Mouse (Mus musculus) limb, embryonic 15.5 days (tissue): ENCODE results near the gene Hnrnpa1. TPM values are rescaled to one million over a fixed set of nuclear protein-coding genes. Genes with fewer than 3 reads are reported as not detected.
A peak's percentile ranks its signal among the peaks of the same experiment; 100 is the strongest.
"Not testable (repeated sequence)": the region's sequence is repeated elsewhere in the genome, so short reads cannot be mapped to it uniquely, and the experiment has no call there.

Experiments used
- ATAC-seq: fragments of 200-750 bp; cut with Nextera tagmentation; 2 replicates; pipeline ENCODE4 v1.8.0; 2017; ENCODE audit warnings: low read depth, moderate TSS enrichment; ENCODE audit not compliant: insufficient number of reproducible peaks, low FRiP score, low TSS enrichment
- H3K27ac ChIP-seq: fragments of 300-500 bp; sonication (generic); 2 replicates; pipeline ENCODE4 v1.5.1; 2015; ENCODE audit warnings: moderate library complexity, mild to moderate bottlenecking, inconsistent platforms
- H3K27me3 ChIP-seq: fragments of 300-500 bp; sonication (generic); 2 replicates; pipeline ENCODE4 v1.6.1; 2015; ENCODE audit warnings: inconsistent platforms
- H3K36me3 ChIP-seq: fragments of 300-500 bp; sonication (generic); 2 replicates; pipeline ENCODE4 v1.6.1; 2015; ENCODE audit warnings: inconsistent platforms
- H3K4me1 ChIP-seq: fragments of 300-500 bp; sonication (generic); 2 replicates; pipeline ENCODE4 v1.6.1; 2015; ENCODE audit warnings: inconsistent platforms
- H3K4me2 ChIP-seq: fragments of 300-500 bp; sonication (generic); 2 replicates; pipeline ENCODE4 v1.6.1; 2015; ENCODE audit warnings: mild to moderate bottlenecking, inconsistent platforms
- H3K4me3 ChIP-seq: fragments of 300-500 bp; sonication (generic); 2 replicates; pipeline ENCODE4 v1.5.1; 2015; ENCODE audit warnings: mild to moderate bottlenecking, inconsistent platforms
- H3K9ac ChIP-seq: fragments of 300-500 bp; sonication (generic); 2 replicates; pipeline ENCODE4 v1.6.1; 2015; ENCODE audit warnings: inconsistent platforms
- H3K9me3 ChIP-seq: fragments of 300-500 bp; sonication (generic); 2 replicates; pipeline ENCODE4 v1.6.1; 2016; ENCODE audit warnings: inconsistent platforms
- WGBS: fragments of 180-500 bp; shearing (Covaris S2); methylation state at CpG from one replicate; pipeline ENCODE4 v1.1.7; 2015; 5-methylcytosine and 5-hydroxymethylcytosine counted together
- polyA plus RNA-seq: library from polyadenylated mRNA; unstranded; fragments of >200 nt; fragmentation: Nextera tagmentation; extraction: Ambion mirVana; gene quantifications from 2 replicates; pipeline ENCODE4 v1.2.1, GENCODE M21; 2015

Hnrnpa1 gene
- polyA plus RNA-seq, 1 experiment from 2014 or later = 673 TPM

- Histone ChIP-seq H3K9ac (no peak overlapping the region), H3K4me2 (no peak overlapping the region), H3K4me3 (no peak overlapping the region), H3K27ac (no peak overlapping the region), H3K36me3 (no peaks in the 10 kb centered on the region), H3K4me1 (peaks cover 17% of the 10 kb centered on the region), H3K27me3 (no peaks in the 10 kb centered on the region), H3K9me3 (no peaks in the 10 kb centered on the region)
- no peak for ATAC-seq
- WGBS = 47% methylated on average over 3 of the region's 3 CpGs
Observed at GRCm38 (mm10) chr15:103220785-103221184, 19.4 kb upstream of the Hnrnpa1 start.

- no peaks in the 10 kb centered on the region for H3K36me3 ChIP-seq
- 69% methylated on average over 1 of the region's 1 CpGs for WGBS
- ATAC-seq = no peak
- H3K4me3 ChIP-seq = no peak overlapping the region
- H3K9ac ChIP-seq = no peak overlapping the region
- H3K4me1 ChIP-seq = 0 out of 2 replicates have a peak, but pooled peaks cover 11% of the 10 kb centered on the region
- no peak overlapping the region for H3K27ac ChIP-seq
- no peaks in the 10 kb centered on the region for H3K27me3 ChIP-seq
- H3K9me3 ChIP-seq = no peaks in the 10 kb centered on the region
- H3K4me2 ChIP-seq = no peak overlapping the region
Observed at GRCm38 (mm10) chr15:103221386-103221785, 18.8 kb upstream of the Hnrnpa1 start.

- H3K9me3 ChIP-seq = no peaks in the 10 kb centered on the region
- no peak overlapping the region for H3K4me3 ChIP-seq
- no peak overlapping the region for H3K4me2 ChIP-seq
- H3K27ac ChIP-seq = no peak overlapping the region
- no peak overlapping the region for H3K9ac ChIP-seq
- 77% methylated on average over 2 of the region's 2 CpGs for WGBS
- 0 out of 2 replicates have a peak, but pooled peaks cover 11% of the 10 kb centered on the region for H3K4me1 ChIP-seq
- no peaks in the 10 kb centered on the region for H3K27me3 ChIP-seq
- ATAC-seq = no peak
- no peaks in the 10 kb centered on the region for H3K36me3 ChIP-seq
Observed at GRCm38 (mm10) chr15:103224161-103224560, 16.1 kb upstream of the Hnrnpa1 start.

- ATAC-seq = no peak
- no peak overlapping the region for H3K4me3 ChIP-seq
- no peak overlapping the region for H3K9ac ChIP-seq
- H3K27ac ChIP-seq = no peak overlapping the region
- 0 out of 2 replicates have a peak, but pooled peaks cover 3% of the 10 kb centered on the region for H3K36me3 ChIP-seq
- H3K4me1 ChIP-seq = peaks cover 13% of the 10 kb centered on the region; the same call in 1 of the 2 replicates
- 82% methylated on average over 3 of the region's 3 CpGs for WGBS
- no peak overlapping the region for H3K4me2 ChIP-seq
- no peaks in the 10 kb centered on the region for H3K9me3 ChIP-seq
- no peaks in the 10 kb centered on the region for H3K27me3 ChIP-seq
Observed at GRCm38 (mm10) chr15:103227022-103227421, 13.2 kb upstream of the Hnrnpa1 start.

- H3K4me3 ChIP-seq = no peak overlapping the region
- no peaks in the 10 kb centered on the region for H3K27me3 ChIP-seq
- H3K36me3 ChIP-seq = 0 out of 2 replicates have a peak, but pooled peaks cover 3% of the 10 kb centered on the region
- H3K9ac ChIP-seq = no peak overlapping the region
- ATAC-seq = no peak
- H3K27ac ChIP-seq = no peak overlapping the region
- 80% methylated on average over 2 of the region's 2 CpGs for WGBS
- H3K4me2 ChIP-seq = no peak overlapping the region
- H3K9me3 ChIP-seq = no peaks in the 10 kb centered on the region
- peaks cover 13% of the 10 kb centered on the region; the same call in 1 of the 2 replicates for H3K4me1 ChIP-seq
Observed at GRCm38 (mm10) chr15:103227572-103227971, 12.7 kb upstream of the Hnrnpa1 start.

- 56% methylated on average over 2 of the region's 2 CpGs for WGBS
- H3K9me3 ChIP-seq = no peaks in the 10 kb centered on the region
- no peak overlapping the region for H3K4me3 ChIP-seq
- H3K4me1 ChIP-seq = peaks cover 9% of the 10 kb centered on the region; the same call in 1 of the 2 replicates
- H3K27me3 ChIP-seq = no peaks in the 10 kb centered on the region
- H3K4me2 ChIP-seq = no peak overlapping the region
- 0 out of 2 replicates have a peak, but pooled peaks cover 5% of the 10 kb centered on the region for H3K36me3 ChIP-seq
- H3K9ac ChIP-seq = no peak overlapping the region
- ATAC-seq = no peak
- H3K27ac ChIP-seq = 0 out of 2 replicates have a peak overlapping the region, but pooled peaks have one; percentile 33
Observed at GRCm38 (mm10) chr15:103228904-103229303, 11.3 kb upstream of the Hnrnpa1 start.

GRCm38 (mm10) chr15:103233119-103233518 lies 7.1 kb upstream of the Hnrnpa1 start:
- Histone ChIP-seq H3K27me3 (no peaks in the 10 kb centered on the region), H3K4me1 (peaks cover 11% of the 10 kb centered on the region), H3K4me2 (no peak overlapping the region), H3K36me3 (peaks cover 15% of the 10 kb centered on the region; the same call in 1 of the 2 replicates), H3K27ac (no peak overlapping the region), H3K9me3 (no peaks in the 10 kb centered on the region), H3K9ac (no peak overlapping the region), H3K4me3 (no peak overlapping the region)
- 72% methylated on average over 2 of the region's 2 CpGs for WGBS
- ATAC-seq = no peak

GRCm38 (mm10) chr15:103237295-103237694 lies 2.9 kb upstream of the Hnrnpa1 start:
- H3K27me3 ChIP-seq = no peaks in the 10 kb centered on the region
- 96% methylated on average over 7 of the region's 7 CpGs for WGBS
- ATAC-seq = no peak

GRCm38 (mm10) chr15:103239130-103239684 lies 1.0 kb upstream of the Hnrnpa1 start:
- WGBS = under 1% methylated on average over 26 of the region's 26 CpGs
- peaks cover 34% of the 10 kb centered on the region for H3K36me3 ChIP-seq

More at GRCm38 (mm10) chr15:103237295-103237694, 2.9 kb upstream of the Hnrnpa1 start:
- Histone ChIP-seq H3K36me3 (peaks cover 19% of the 10 kb centered on the region), H3K4me1 (peaks cover 12% of the 10 kb centered on the region), H3K9ac (no peak overlapping the region), H3K4me2 (no peak overlapping the region), H3K4me3 (no peak overlapping the region), H3K9me3 (no peaks in the 10 kb centered on the region), H3K27ac (no peak overlapping the region)

GRCm38 (mm10) chr15:103239685-103240159 lies 510 bp upstream of the Hnrnpa1 start, which contains the start of gene Cbx5:
Gene Cbx5 (minus strand): TSS chr15:103239816.
- peak within 1 kb of the TSS; percentile 65 for H3K4me3 ChIP-seq
- ATAC-seq = peak; percentile 93
- H3K27ac ChIP-seq = peak within 1 kb of the TSS; percentile 97
- H3K4me2 ChIP-seq = peak within 1 kb of the TSS; percentile 67
- under 1% methylated on average over 39 of the region's 39 CpGs for WGBS
- H3K27me3 ChIP-seq = no peaks in the 10 kb centered on the region
- peaks cover 26% of the 10 kb centered on the region for H3K4me1 ChIP-seq
- H3K9ac ChIP-seq = peak within 1 kb of the TSS; percentile 71
- H3K36me3 ChIP-seq = peaks cover 31% of the 10 kb centered on the region
- H3K9me3 ChIP-seq = no peaks in the 10 kb centered on the region

More at GRCm38 (mm10) chr15:103239130-103239684, 1.0 kb upstream of the Hnrnpa1 start:
- ATAC-seq = peak; percentile 91
- Histone ChIP-seq H3K27me3 (no peaks in the 10 kb centered on the region), H3K4me1 (peaks cover 26% of the 10 kb centered on the region), H3K4me3 (peak overlapping the region; percentile 65), H3K27ac (peak overlapping the region; percentile 97), H3K9ac (peak overlapping the region; percentile 42), H3K4me2 (peak overlapping the region; percentile 48), H3K9me3 (no peaks in the 10 kb centered on the region)

- ATAC-seq, H3K27me3 ChIP-seq, H3K9me3 ChIP-seq: not testable (repeated sequence)
- peak overlapping the region; percentile 67 for H3K4me2 ChIP-seq
- H3K27ac ChIP-seq = peak overlapping the region; percentile 97
- 8% methylated on average over 12 of the region's 12 CpGs for WGBS
- peaks cover 38% of the 10 kb centered on the region for H3K36me3 ChIP-seq
- H3K4me1 ChIP-seq = peaks cover 28% of the 10 kb centered on the region
- H3K4me3 ChIP-seq = peak overlapping the region; percentile 65
- H3K9ac ChIP-seq = peak overlapping the region; percentile 71
Observed at GRCm38 (mm10) chr15:103241071-103242018, 1.1 kb downstream of the Hnrnpa1 start.
